Mouse (Mus musculus) bone marrow, adult 2 months (tissue): ENCODE data around the gene Olfr718-ps1. TPM values are rescaled to one million over a fixed set of nuclear protein-coding genes. Genes with fewer than 3 reads are reported as not detected.
"Not testable (repeated sequence)": the region's sequence is repeated elsewhere in the genome, so short reads cannot be mapped to it uniquely, and the experiment has no call there.

Experiments
- H3K27ac ChIP-seq: fragments of 200-500 bp; 2 replicates; pipeline ENCODE4 v1.5.1; 2012; ENCODE audit warnings: low read depth, mild to moderate bottlenecking, control low read depth, inconsistent platforms, low read length; ENCODE audit not compliant: control insufficient read depth, poor library complexity, insufficient read depth
- H3K4me1 ChIP-seq: fragments of 200-500 bp; 2 replicates; pipeline ENCODE4 v1.6.1; 2011; ENCODE audit warnings: low read length; ENCODE audit not compliant: control insufficient read depth, insufficient read depth
- H3K4me3 ChIP-seq: fragments of 200-500 bp; replicated peaks from 2 replicates; pipeline ENCODE3; 2011; ENCODE audit warnings: mild to moderate bottlenecking, low read depth, low read length, control low read depth; ENCODE audit not compliant: control insufficient read depth
- CTCF ChIP-seq: fragments of 200-500 bp; IDR thresholded peaks from 2 replicates; pipeline ENCODE4 v1.5.1; 2011; ENCODE audit warnings: low read length, control low read depth; ENCODE audit not compliant: control insufficient read depth, insufficient read depth
- POLR2A ChIP-seq: fragments of 200-500 bp; IDR thresholded peaks from 2 replicates; pipeline ENCODE4 v1.6.1; 2011; ENCODE audit warnings: low read depth, mild to moderate bottlenecking, control low read depth, low read length, borderline replicate concordance; ENCODE audit not compliant: control insufficient read depth
- WGBS: fragments of 180-500 bp; shearing (Covaris S2); methylation state at CpG from one replicate; pipeline ENCODE4 v1.1.7; 2018; 5-methylcytosine and 5-hydroxymethylcytosine counted together
- polyA plus RNA-seq: library from polyadenylated mRNA; stranded (reverse); fragments of >200 nt; gene quantifications from 2 replicates; pipeline ENCODE4 v1.2.4, GENCODE M21; 2011; ENCODE audit warnings: low replicate concordance; ENCODE audit not compliant: missing spikeins, insufficient read depth, insufficient read length

Gene Olfr718-ps1
- polyA plus RNA-seq: not detected in 2 replicates

DNA sequence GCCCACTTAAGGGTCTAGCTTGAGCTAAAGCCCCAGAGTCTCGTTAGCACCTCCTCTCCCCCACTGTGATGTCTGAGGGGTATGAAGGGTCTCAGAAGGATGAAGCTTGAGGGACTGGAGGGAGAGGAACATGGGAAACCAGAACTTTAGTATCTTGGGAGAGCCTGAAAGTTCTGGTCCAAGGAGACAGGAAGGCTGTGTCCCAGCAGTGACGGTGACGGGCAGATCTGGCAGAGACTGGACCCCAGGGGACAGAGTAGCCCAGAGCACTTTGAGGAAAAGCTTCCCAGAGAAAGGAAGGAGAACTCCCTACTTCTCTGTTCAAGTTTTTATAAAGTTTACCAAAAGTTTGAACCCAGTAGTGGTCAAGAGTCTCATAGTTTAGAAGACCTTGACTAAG lies at the start of gene Olfr718-ps1:
Gene Olfr718-ps1, minus strand, starts transcription at position 101 of the 400 bp plus-strand sequence.
- TF ChIP-seq POLR2A (no peak), CTCF (no peak)
- Histone ChIP-seq H3K27ac (no peak within 1 kb of the TSS), H3K4me1 (no peaks in the 10 kb centered on the region), H3K4me3 (no peak within 1 kb of the TSS)
- WGBS: 77% methylated on average over 3 of the region's 3 CpGs

- WGBS: 78% methylated on average over 4 of the region's 4 CpGs
- H3K27ac ChIP-seq: no peak overlapping the region
- no peak for TF ChIP-seq CTCF
- no peak for TF ChIP-seq POLR2A
- no peaks in the 10 kb centered on the region for H3K4me1 ChIP-seq
- H3K4me3 ChIP-seq: no peak overlapping the region
Measured at GRCm38 (mm10) chr5:143196506-143196905, 49.1 kb upstream of the Olfr718-ps1 start.

DNA sequence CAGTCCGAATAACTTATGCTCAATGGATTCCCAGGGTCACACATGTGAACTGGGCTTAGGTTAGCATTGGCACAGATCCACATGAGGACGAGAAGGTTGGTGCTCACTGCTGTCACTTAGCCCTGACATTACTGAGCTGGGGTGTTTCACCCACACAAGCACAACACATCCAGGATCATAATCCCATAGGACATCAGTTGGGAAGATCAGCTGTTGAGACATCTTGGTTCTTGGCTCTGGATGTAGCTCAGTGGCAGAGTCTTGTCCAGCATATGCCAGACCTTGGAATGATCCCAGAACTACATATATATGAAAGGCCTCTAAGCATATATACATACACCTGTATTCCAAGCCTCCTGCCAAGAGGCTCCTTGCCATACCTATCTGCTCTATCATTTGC lies 47.8 kb upstream of the Olfr718-ps1 start:
- H3K4me3 ChIP-seq: no peak overlapping the region
- WGBS: 69% methylated on average over 2 of the region's 2 CpGs
- H3K27ac ChIP-seq: no peak overlapping the region
- H3K4me1 ChIP-seq: no peaks in the 10 kb centered on the region
- TF ChIP-seq POLR2A: no peak
- TF ChIP-seq CTCF: no peak

- H3K27ac ChIP-seq, H3K4me3 ChIP-seq, H3K4me1 ChIP-seq: not testable (repeated sequence)
- WGBS: 46% methylated on average over 8 of the region's 8 CpGs
Measured at GRCm38 (mm10) chr5:143194747-143195146, 47.4 kb upstream of the Olfr718-ps1 start.

DNA sequence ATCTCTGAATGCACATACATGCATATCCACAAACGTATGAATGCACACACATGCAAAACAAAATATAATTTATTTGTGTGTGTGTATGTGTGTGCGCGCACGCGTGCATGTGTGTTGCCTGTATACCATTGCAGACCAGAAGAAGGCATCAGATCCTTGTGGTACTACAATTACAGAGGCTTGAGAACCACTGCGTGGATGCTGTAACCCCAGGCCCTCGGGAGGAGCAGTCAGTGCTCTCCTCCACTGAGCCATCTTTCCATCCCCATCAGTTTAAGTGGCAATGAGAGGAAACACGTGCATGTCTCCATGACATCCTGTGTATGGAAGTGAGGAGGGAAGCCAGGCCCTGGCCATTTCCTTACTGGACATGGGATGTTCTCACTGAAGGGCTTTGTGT lies 45.4 kb upstream of the Olfr718-ps1 start:
- 76% methylated on average over 8 of the region's 8 CpGs for WGBS

DNA sequence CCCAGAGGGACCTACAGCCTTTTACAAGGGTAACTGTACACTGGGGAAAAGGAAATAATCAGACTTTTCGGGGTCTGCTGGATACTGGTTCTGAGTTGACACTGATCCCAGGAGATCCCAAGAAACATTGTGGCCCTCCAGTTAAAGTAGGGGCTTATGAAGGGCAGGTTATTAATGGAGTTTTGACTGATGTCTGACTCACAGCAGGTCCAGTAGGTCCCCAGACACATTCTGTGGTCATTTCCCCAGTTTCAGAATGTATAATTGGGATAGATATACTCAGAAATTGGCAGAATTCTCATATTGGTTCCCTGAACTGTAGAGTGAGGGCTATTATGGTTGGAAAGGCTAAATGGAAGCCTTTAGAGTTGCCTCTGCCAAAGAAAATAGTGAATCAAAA lies 40.6 kb upstream of the Olfr718-ps1 start:
- H3K4me1 ChIP-seq, H3K4me3 ChIP-seq, H3K27ac ChIP-seq: not testable (repeated sequence)
- 67% methylated on average over 1 of the region's 1 CpGs for WGBS

More for the DNA sequence above, 45.4 kb upstream of the Olfr718-ps1 start:
- H3K27ac ChIP-seq: no peak overlapping the region
- no peak overlapping the region for H3K4me3 ChIP-seq
- TF ChIP-seq CTCF (no peak), POLR2A (no peak)
- no peaks in the 10 kb centered on the region for H3K4me1 ChIP-seq

- WGBS: under 1% methylated on average over 58 of the region's 58 CpGs
- peak within 1 kb of the TSS; percentile 71 for H3K27ac ChIP-seq
- H3K4me1 ChIP-seq: no peaks in the 10 kb centered on the region
- H3K4me3 ChIP-seq: peak within 1 kb of the TSS; percentile 83
- TF ChIP-seq CTCF (no peak), POLR2A (peak; percentile 90; the same call in 1 of the 2 replicates)
Measured at GRCm38 (mm10) chr5:143180255-143181076, 33.1 kb upstream of the Olfr718-ps1 start, which contains the start of the genes Rbak and Spdye4b. Rbak (minus strand) TSS chr5:143180775. Spdye4b (plus strand) TSS chr5:143181017.

- TF ChIP-seq CTCF: no peak
- no peak for TF ChIP-seq POLR2A
- 42% methylated on average over 6 of the region's 6 CpGs for WGBS
- no peaks in the 10 kb centered on the region for H3K4me1 ChIP-seq
- H3K4me3 ChIP-seq: no peak overlapping the region
- H3K27ac ChIP-seq: no peak overlapping the region
Measured at GRCm38 (mm10) chr5:143179179-143179578, 31.8 kb upstream of the Olfr718-ps1 start.

- Histone ChIP-seq H3K4me1 (no peaks in the 10 kb centered on the region), H3K27ac (no peak overlapping the region), H3K4me3 (no peak overlapping the region)
- TF ChIP-seq CTCF (no peak), POLR2A (no peak)
- WGBS: 79% methylated on average over 3 of the region's 3 CpGs
Measured at GRCm38 (mm10) chr5:143177541-143178200, 30.3 kb upstream of the Olfr718-ps1 start.
